Mouse (Mus musculus): ENCODE data around the gene Wdr46. TPM values are rescaled to one million over a fixed set of nuclear protein-coding genes. Genes with fewer than 3 reads are reported as not detected.

Wdr46 gene
- total and polyA plus RNA-seq, 2 experiments from 2014 or later: 15.7 to 17.3 TPM

DNA sequence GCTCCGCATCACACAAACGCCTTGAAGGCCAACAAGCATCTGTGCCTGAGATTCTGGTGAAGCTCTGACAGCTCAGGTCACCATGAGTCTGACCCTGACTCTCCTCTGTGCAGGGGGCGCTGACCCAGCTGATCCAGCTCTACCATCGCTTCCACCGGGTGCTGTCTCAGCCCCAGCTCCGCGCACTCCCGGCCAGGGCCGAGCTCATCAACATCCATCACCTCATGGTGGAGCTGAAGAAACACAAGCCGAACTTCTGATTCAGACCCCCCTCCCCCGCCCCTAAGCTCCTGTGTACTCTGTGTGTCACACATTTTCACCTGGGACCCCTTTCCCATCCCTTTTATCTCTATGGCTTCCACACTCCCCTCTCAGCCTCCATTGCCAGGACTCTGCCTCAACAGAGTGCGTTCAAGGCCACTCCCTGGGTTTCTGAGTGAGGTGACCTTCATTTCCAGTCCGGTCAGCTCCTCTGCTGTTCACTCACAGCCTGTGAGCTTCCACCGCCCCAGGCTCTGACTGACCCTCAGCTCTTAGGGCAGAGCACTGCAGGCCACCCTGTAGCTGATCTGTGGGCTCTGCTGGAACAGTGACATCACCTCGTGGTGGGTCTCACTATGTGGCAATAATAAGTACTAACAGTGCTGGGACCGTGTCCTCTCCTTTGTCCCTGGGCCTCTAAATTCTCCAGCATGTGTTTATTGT lies 25.5 kb downstream of the Wdr46 start:
- no peaks in the 10 kb centered on the region for H3K4me1 ChIP-seq (ENCODE audit: insufficient read depth, low read length)
- 0 out of 2 replicates have a peak, but pooled peaks cover 2% of the 10 kb centered on the region for H3K9me3 ChIP-seq (ENCODE audit: low read length)
- no peak overlapping the region for H3K27ac ChIP-seq (ENCODE audit: low read depth, low read length)
- ATAC-seq (ENCODE audit: low FRiP score) (no peak), DNase-seq (ENCODE audit: low spot score) (no peak)
- peaks cover 40% of the 10 kb centered on the region for H3K36me3 ChIP-seq (ENCODE audit: insufficient read depth, low read length)
- no peak for TF ChIP-seq CTCF (IDR thresholded peaks at IDR 0.05)
- WGBS: 91% methylated on average over 16 of the region's 16 CpGs
- no peaks in the 10 kb centered on the region for H3K27me3 ChIP-seq (ENCODE audit: insufficient read depth, low read length)
- H3K4me2 ChIP-seq (ENCODE audit: low read depth, low read length, poor library complexity, severe bottlenecking): no peak overlapping the region
- no peak overlapping the region for H3K4me3 ChIP-seq (ENCODE audit: low read depth, low read length)
- H3K9ac ChIP-seq (replicated peaks; ENCODE audit: low read length, poor library complexity, severe bottlenecking): no peak overlapping the region

DNA sequence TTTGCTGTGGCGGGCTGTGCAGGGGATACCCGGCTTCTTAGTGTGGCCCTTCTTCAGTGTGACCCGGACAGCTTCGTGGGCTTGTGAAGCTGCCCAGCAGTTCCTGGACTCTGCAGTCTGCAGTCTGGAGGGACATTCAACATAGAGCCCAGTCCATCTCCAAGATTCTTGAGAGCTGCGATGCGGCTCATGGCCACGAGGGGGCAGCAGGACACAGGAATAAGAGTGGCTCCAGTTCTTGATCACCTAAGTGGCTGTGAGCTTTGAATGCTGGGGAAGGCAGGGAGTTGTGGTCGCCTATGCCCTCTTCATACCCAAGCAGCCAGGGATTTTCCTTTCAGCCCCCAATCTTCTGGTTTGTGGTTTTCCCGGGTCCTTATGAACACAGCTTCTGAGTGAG lies 28.0 kb downstream of the Wdr46 start:
- H3K4me2 ChIP-seq (ENCODE audit: low read depth, low read length, poor library complexity, severe bottlenecking): peak overlapping the region; percentile 18; the same call in 1 of the 2 replicates
- H3K36me3 ChIP-seq (ENCODE audit: insufficient read depth, low read length): peaks cover 17% of the 10 kb centered on the region; the same call in 1 of the 2 replicates
- no peak overlapping the region for H3K27ac ChIP-seq (ENCODE audit: low read depth, low read length)
- H3K9ac ChIP-seq (replicated peaks; ENCODE audit: low read length, poor library complexity, severe bottlenecking): no peak overlapping the region
- peaks cover 6% of the 10 kb centered on the region for H3K27me3 ChIP-seq (ENCODE audit: insufficient read depth, low read length)
- ATAC-seq (ENCODE audit: low FRiP score) (peak; percentile 78), DNase-seq (ENCODE audit: low spot score) (peak; percentile 87)
- H3K4me1 ChIP-seq (ENCODE audit: insufficient read depth, low read length): no peaks in the 10 kb centered on the region
- no peak overlapping the region for H3K4me3 ChIP-seq (ENCODE audit: low read depth, low read length)
- peak; percentile 93 for TF ChIP-seq CTCF (IDR thresholded peaks at IDR 0.05)
- 0 out of 2 replicates have a peak, but pooled peaks cover 2% of the 10 kb centered on the region for H3K9me3 ChIP-seq (ENCODE audit: low read length)
- WGBS: 4% methylated on average over 9 of the region's 9 CpGs

DNA sequence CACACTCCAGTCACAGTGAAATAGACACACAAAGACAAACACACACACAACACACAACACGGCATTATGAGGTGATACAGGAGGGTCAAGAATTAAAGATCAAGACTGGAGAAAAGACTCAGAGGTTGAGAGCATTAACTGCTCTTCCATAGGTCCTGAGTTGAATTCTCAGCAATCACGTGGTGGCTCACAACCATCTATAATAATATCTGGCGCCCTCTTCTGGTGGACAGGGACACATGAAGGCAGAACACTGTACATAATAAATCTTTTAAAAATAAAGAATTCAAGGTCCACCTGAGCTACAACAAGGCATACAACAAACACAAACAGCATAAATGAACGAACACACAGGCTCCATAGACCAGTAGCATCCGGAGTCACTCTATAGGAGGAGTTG lies 28.5 kb downstream of the Wdr46 start:
- Histone ChIP-seq H3K27ac (ENCODE audit: low read depth, low read length) (no peak overlapping the region), H3K4me2 (ENCODE audit: low read depth, low read length, poor library complexity, severe bottlenecking) (peak overlapping the region; percentile 18; the same call in 1 of the 2 replicates), H3K4me3 (ENCODE audit: low read depth, low read length) (no peak overlapping the region), H3K9ac (replicated peaks; ENCODE audit: low read length, poor library complexity, severe bottlenecking) (no peak overlapping the region), H3K27me3 (ENCODE audit: insufficient read depth, low read length) (peaks cover 11% of the 10 kb centered on the region), H3K4me1 (ENCODE audit: insufficient read depth, low read length) (no peaks in the 10 kb centered on the region), H3K36me3 (ENCODE audit: insufficient read depth, low read length) (peaks cover 16% of the 10 kb centered on the region; the same call in 1 of the 2 replicates), H3K9me3 (ENCODE audit: low read length) (0 out of 2 replicates have a peak, but pooled peaks cover 2% of the 10 kb centered on the region)
- TF ChIP-seq CTCF (IDR thresholded peaks at IDR 0.05): peak; percentile 73
- DNase-seq (ENCODE audit: low spot score) (peak; percentile 66), ATAC-seq (ENCODE audit: low FRiP score) (peak; percentile 69)
- 34% methylated on average over 5 of the region's 5 CpGs for WGBS

DNA sequence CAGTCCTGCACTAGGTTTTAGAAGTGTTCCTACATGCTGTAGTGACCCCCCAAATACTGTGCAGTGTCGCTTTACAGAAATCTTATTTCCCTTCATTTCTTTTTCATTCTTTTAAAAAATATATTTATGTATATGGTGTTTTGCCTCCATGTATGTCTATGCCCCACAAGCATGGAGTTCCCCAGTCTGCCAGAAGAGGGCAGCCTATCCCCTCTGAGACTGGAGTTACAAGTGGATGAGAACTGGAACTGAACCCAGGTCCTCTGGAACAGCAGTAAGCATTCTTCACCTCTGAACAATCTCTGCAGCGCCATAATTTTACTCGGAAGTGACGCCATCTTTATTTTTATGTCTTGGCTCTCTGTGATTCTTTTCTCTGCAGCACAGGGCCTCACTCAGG lies 28.9 kb downstream of the Wdr46 start:
- WGBS: 78% methylated on average over 4 of the region's 4 CpGs
- Histone ChIP-seq H3K4me2 (ENCODE audit: low read depth, low read length, poor library complexity, severe bottlenecking) (no peak overlapping the region), H3K9me3 (ENCODE audit: low read length) (0 out of 2 replicates have a peak, but pooled peaks cover 2% of the 10 kb centered on the region), H3K9ac (replicated peaks; ENCODE audit: low read length, poor library complexity, severe bottlenecking) (no peak overlapping the region), H3K4me3 (ENCODE audit: low read depth, low read length) (no peak overlapping the region), H3K27ac (ENCODE audit: low read depth, low read length) (no peak overlapping the region), H3K4me1 (ENCODE audit: insufficient read depth, low read length) (no peaks in the 10 kb centered on the region), H3K27me3 (ENCODE audit: insufficient read depth, low read length) (peaks cover 14% of the 10 kb centered on the region), H3K36me3 (ENCODE audit: insufficient read depth, low read length) (peaks cover 16% of the 10 kb centered on the region; the same call in 1 of the 2 replicates)
- ATAC-seq (ENCODE audit: low FRiP score) (no peak), DNase-seq (ENCODE audit: low spot score) (no peak)
- TF ChIP-seq CTCF (IDR thresholded peaks at IDR 0.05): peak; percentile 45

DNA sequence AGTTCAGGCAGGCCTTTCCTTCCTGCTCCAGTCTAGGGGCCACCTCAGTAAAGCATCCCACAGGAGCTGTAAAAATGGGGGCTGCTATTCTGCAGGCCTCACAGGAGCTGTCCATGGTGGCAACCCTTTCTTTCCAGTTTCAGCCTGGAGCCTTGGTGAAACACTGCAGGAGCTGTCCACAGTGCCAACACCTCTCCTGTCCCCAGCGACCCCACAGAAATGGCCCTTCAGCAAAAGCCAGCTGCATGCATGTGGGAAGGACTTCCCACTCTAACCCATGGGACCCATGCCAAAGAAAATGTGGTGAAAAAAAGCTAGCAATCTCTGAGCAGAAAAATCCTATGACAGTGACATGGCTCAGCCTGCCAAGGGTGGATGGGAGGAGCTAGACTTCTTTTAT lies 32.2 kb downstream of the Wdr46 start:
- Histone ChIP-seq H3K36me3 (ENCODE audit: insufficient read depth, low read length) (no peaks in the 10 kb centered on the region), H3K4me1 (ENCODE audit: insufficient read depth, low read length) (no peaks in the 10 kb centered on the region), H3K9me3 (ENCODE audit: low read length) (0 out of 2 replicates have a peak, but pooled peaks cover 2% of the 10 kb centered on the region), H3K27ac (ENCODE audit: low read depth, low read length) (no peak overlapping the region), H3K27me3 (ENCODE audit: insufficient read depth, low read length) (peaks cover 27% of the 10 kb centered on the region), H3K9ac (replicated peaks; ENCODE audit: low read length, poor library complexity, severe bottlenecking) (no peak overlapping the region), H3K4me2 (ENCODE audit: low read depth, low read length, poor library complexity, severe bottlenecking) (no peak overlapping the region), H3K4me3 (ENCODE audit: low read depth, low read length) (no peak overlapping the region)
- ATAC-seq (ENCODE audit: low FRiP score): no peak
- WGBS: 13% methylated on average over 1 of the region's 1 CpGs
- no peak for TF ChIP-seq CTCF (IDR thresholded peaks at IDR 0.05)
- no peak for DNase-seq (ENCODE audit: low spot score)

DNA sequence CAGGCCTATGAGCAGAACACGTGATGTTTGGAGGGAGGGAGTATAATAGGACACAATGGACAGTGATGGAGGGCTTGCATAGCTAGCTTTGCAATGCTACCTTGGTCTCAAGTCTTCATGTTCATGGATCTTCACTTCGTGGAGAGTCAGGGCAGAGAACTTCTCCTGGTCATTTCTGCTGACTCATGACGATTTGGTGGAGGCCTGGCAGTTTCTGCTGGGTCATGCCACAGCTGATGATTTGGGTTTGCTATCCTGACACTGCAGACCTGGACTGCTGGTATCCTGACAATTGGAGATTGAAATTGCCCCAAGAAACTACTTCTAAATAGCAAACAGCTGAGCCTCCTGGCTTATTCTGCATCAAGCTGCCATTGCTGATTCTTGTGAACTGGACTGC lies 33.1 kb downstream of the Wdr46 start:
- no peak for TF ChIP-seq CTCF (IDR thresholded peaks at IDR 0.05)
- Histone ChIP-seq H3K4me3 (ENCODE audit: low read depth, low read length) (no peak overlapping the region), H3K9me3 (ENCODE audit: low read length) (0 out of 2 replicates have a peak, but pooled peaks cover 2% of the 10 kb centered on the region), H3K36me3 (ENCODE audit: insufficient read depth, low read length) (no peaks in the 10 kb centered on the region), H3K4me1 (ENCODE audit: insufficient read depth, low read length) (no peaks in the 10 kb centered on the region), H3K27ac (ENCODE audit: low read depth, low read length) (no peak overlapping the region), H3K27me3 (ENCODE audit: insufficient read depth, low read length) (peaks cover 35% of the 10 kb centered on the region), H3K9ac (replicated peaks; ENCODE audit: low read length, poor library complexity, severe bottlenecking) (no peak overlapping the region), H3K4me2 (ENCODE audit: low read depth, low read length, poor library complexity, severe bottlenecking) (no peak overlapping the region)
- DNase-seq (ENCODE audit: low spot score): no peak
- WGBS: 61% methylated on average over 3 of the region's 3 CpGs
- no peak for ATAC-seq (ENCODE audit: low FRiP score)
